Mouse (Mus musculus): ENCODE measurements at regions not wholly inside any gene's neighbourhood (a gene's known extent, or its start where the extent isn't known, plus 50 kb on each side); places are given as distances from the start of the nearest gene placed in this dataset.

- ATAC-seq (replicated peaks; ENCODE audit: low FRiP score, low TSS enrichment, poor library complexity, severe bottlenecking): no peak
Measured at GRCm38 (mm10) chr14:24731872-24732525, 245.1 kb downstream of the Rps24 start.

GRCm38 (mm10) chr14:24733326-24733725 lies 246.4 kb downstream of the Rps24 start:
- ATAC-seq (replicated peaks; ENCODE audit: low FRiP score, low TSS enrichment, poor library complexity, severe bottlenecking): no peak

GRCm38 (mm10) chr14:24738869-24739268 lies 251.9 kb downstream of the Rps24 start:
- no peak for ATAC-seq (replicated peaks; ENCODE audit: low FRiP score, low TSS enrichment, poor library complexity, severe bottlenecking)

DNA sequence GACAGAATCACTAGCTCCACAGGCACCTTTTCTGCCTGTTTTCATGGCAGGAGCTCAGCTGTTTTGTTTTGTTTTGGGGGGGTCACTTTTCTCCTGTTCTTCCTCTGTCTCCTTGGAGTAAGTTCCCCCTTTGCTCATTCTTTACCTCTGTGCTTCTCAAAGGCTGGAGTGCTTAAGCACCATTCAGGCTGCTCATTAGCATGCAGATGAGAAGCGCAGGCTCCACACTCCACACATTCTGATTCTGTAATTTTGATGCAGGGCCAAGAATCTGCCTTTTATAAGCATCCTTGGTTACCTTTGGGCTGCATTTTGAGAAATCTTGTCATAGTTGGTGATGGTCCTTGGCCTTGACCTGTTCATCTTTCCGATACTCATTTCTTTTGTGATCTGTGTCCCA lies 257.5 kb downstream of the Rps24 start:
- no peak for ATAC-seq (replicated peaks; ENCODE audit: low FRiP score, low TSS enrichment, poor library complexity, severe bottlenecking)

GRCm38 (mm10) chr14:24745730-24746129 lies 258.8 kb downstream of the Rps24 start:
- no peak for ATAC-seq (replicated peaks; ENCODE audit: low FRiP score, low TSS enrichment, poor library complexity, severe bottlenecking)

GRCm38 (mm10) chr14:24747471-24747795 lies 260.5 kb downstream of the Rps24 start:
- ATAC-seq (replicated peaks; ENCODE audit: low FRiP score, low TSS enrichment, poor library complexity, severe bottlenecking): no peak

DNA sequence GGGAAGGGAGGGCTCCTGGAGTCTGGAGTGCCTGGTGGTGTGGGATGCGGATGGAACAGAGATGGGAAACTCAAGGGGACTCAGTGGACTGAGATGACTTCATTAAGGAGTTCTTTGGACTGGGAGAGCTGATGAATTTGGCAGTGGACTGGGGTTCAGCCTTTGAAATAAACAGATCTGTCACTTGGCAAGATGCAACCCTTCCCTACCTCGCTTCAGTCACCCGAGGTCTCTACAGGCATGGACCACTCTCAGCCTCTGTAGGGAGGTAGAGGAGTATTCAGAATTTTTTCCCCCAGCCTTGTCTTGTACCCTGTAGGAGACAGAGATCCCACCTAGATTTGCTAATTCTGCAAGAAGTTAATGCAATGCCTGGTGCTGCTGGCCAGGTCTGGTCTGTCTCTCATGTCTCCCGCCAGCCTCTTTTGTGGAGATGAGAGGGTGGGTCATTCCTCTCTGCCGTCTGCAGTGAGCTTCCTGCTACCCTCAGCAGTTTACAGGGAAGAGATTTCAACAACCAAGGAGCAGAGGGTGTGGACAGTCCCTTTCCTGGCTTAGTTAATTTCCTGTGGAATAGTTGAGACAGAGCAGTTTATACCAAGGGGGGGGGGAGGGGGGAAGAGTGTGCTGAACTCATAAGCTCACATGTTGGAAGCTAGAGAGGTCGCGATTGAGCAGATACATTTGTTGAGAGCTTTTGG lies 261.0 kb downstream of the Rps24 start:
- no peak for ATAC-seq (replicated peaks; ENCODE audit: low FRiP score, low TSS enrichment, poor library complexity, severe bottlenecking)

DNA sequence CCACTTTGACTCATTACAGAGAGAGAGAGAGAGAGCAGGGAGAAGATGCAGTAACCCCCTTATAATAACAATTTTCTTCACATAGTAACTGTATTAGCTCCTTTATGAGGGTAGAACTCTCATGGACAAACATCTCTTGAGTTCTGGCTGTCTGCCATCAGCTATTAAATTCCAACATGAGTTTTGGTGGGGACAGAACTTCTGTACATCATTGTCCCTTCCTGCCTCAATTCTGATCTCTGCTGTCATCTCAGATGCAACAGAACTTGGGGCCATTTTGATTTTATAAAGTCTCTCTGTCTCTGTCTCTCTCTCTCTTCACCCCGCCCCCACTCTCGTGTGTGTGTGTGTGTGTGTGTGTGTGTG lies 261.6 kb downstream of the Rps24 start:
- no peak for ATAC-seq (replicated peaks; ENCODE audit: low FRiP score, low TSS enrichment, poor library complexity, severe bottlenecking)

GRCm38 (mm10) chr14:24749313-24749712 lies 262.4 kb downstream of the Rps24 start:
- no peak for ATAC-seq (replicated peaks; ENCODE audit: low FRiP score, low TSS enrichment, poor library complexity, severe bottlenecking)

DNA sequence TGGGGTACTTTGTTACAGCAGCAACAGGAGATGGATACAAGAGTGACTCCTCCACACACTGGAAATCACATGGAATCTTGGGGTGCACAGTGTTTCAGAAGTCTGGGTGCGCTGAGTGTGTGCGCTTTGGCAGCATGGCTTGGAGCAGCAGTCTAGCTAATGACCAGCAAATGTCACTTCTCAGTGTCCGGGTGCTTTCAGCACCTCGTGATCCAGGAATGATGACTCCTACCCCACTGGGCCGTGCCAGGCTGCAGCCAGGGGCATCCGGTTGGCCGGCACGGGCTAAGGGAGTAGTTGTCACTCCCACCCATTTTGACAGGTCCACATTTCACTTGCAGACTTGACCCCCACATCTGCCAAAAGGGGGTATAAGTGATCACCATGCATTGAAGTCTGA lies 264.3 kb downstream of the Rps24 start:
- no peak for ATAC-seq (replicated peaks; ENCODE audit: low FRiP score, low TSS enrichment, poor library complexity, severe bottlenecking)

DNA sequence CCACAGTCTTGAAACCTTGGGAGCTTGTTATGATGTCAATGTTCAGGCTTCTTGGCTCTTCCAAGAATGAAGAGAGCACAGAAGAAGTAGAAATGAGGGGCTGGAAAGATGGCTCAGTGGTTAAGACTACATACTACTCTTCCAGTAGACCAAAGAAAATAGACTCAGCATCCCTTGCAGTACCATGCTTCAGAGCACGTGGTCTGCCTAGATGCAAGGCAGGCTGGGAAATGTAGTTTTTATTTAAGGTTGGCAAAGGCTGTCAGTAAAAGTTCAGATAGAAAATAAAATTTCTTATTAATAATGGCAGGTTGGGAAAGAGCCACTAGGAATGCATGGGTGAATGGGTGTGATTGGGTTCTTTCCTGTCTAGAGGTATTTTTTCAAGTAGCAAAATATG lies 267.8 kb downstream of the Rps24 start:
- ATAC-seq (replicated peaks; ENCODE audit: low FRiP score, low TSS enrichment, poor library complexity, severe bottlenecking): no peak

DNA sequence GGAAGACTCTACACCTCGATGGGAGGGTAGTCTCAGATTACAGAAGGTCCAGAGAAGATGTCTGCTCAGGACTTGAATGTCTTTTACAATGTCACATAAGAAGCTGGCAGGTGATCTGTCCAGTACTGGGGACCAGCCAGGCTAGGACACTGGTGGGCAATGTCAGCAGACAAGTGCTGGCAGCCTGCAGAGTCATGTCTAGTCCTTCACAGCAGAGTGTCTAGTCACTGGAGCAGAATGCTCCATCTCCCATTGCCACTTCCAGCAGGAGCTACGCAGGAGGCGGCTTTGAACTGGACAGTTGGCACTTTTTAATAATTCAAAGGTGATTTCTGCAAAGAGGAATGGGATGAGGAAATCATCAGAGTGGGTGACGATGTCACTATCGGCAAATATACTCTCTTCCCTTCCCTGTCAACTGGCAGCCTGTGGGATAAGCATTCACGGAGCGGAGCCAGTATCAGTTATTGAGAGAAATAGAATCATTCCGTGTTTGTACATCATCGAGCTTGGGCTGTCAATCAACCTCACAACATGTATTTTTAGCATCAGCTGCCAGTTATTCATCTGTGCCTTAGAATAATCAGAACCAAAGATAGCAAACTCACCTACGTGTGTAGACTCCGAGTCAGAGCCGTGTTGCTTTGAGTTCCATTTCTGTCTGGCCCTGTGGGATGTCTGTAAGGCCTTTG lies 268.6 kb downstream of the Rps24 start:
- no peak for ATAC-seq (replicated peaks; ENCODE audit: low FRiP score, low TSS enrichment, poor library complexity, severe bottlenecking)

DNA sequence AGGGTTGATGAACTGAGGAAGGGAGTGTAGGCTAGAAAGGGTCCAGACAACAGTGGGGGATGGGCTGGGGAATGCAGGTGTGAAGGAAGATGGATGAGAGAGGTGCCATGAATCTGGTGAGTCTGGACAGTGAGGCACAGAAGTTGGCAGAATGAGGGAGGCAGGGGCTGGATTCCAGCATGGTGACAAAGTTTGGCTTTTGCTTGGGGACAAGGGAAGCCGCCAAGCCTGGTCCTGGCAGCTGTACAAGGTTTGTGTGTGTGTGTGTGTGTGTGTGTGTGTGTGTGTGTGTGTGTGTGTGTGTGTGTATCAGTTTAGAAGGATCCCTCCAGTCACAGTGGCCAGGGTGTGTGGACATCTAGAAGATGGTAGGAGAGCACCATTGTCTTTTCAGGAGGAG lies 270.4 kb downstream of the Rps24 start:
- no peak for ATAC-seq (replicated peaks; ENCODE audit: low FRiP score, low TSS enrichment, poor library complexity, severe bottlenecking)

GRCm38 (mm10) chr14:24757843-24758242 lies 270.9 kb downstream of the Rps24 start:
- ATAC-seq (replicated peaks; ENCODE audit: low FRiP score, low TSS enrichment, poor library complexity, severe bottlenecking): no peak

DNA sequence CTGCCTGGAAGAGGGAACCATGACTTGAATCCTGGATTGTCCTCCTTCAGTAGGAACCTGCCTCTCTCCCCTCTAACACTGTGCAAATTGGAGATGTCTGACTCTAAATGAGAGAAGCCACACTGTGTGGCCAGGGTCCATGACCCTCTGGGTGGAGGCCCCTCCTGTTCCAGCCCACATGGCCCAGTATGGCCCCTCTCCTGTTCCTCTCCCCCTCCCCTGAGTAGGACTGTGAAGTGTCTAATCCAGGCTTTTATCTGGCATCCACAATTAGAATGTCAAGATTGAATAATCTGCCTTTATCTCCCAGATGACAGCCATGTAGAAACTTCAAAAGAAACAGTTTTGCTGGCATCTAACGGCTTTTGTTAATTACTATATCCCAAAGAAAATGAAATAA lies 274.0 kb downstream of the Rps24 start:
- ATAC-seq (replicated peaks; ENCODE audit: low FRiP score, low TSS enrichment, poor library complexity, severe bottlenecking): no peak

- no peak for ATAC-seq (replicated peaks; ENCODE audit: low FRiP score, low TSS enrichment, poor library complexity, severe bottlenecking)
Measured at GRCm38 (mm10) chr14:24762468-24763274, 275.7 kb downstream of the Rps24 start.

DNA sequence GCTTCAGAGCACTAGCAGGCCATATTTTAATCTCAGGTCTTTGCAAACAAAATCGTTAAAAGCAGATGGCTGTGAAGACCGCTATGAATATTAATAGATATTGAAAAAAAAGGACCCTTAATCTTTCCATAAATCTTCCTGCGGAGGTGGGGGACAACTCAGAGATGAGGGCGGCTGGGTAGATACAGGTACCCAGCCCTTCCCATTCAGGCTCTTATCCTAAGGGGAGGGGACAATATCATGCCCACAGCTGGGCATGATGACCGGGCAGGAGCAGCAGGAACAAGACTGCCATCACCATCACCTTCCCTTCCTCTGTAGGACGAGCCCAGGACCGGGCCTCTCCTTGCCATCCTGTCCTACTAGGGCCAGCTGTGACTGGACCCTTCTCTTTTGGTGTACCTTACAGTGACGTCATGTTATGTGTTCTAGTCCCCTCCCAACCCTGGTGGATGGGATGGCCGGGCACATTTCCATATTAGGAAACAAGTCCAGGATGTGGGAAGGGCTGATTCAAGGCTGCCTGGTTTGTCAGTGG lies 276.4 kb downstream of the Rps24 start:
- ATAC-seq (replicated peaks; ENCODE audit: low FRiP score, low TSS enrichment, poor library complexity, severe bottlenecking): no peak

- no peak for ATAC-seq (replicated peaks; ENCODE audit: low FRiP score, low TSS enrichment, poor library complexity, severe bottlenecking)
Measured at GRCm38 (mm10) chr14:24763845-24764244, 276.9 kb downstream of the Rps24 start.

DNA sequence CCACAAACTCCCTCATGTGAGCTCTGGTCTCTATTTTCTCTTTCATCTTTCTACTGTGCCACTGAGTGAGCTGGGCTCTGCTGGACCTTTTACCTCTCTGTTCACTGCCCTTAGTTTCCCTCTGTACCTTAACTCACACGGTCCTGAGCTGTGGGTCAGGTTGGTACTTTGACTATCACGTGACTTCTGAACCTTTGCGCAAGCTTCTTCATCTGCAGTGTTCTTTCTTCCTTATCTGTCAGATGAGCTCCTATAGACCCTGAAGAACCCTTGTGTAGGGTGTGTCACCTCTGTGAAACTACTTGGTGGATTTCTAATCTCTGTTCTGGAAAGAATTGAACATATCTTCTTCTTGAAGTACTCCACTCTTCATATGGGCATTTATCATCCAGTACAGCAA lies 279.3 kb downstream of the Rps24 start:
- ATAC-seq (replicated peaks; ENCODE audit: low FRiP score, low TSS enrichment, poor library complexity, severe bottlenecking): no peak

DNA sequence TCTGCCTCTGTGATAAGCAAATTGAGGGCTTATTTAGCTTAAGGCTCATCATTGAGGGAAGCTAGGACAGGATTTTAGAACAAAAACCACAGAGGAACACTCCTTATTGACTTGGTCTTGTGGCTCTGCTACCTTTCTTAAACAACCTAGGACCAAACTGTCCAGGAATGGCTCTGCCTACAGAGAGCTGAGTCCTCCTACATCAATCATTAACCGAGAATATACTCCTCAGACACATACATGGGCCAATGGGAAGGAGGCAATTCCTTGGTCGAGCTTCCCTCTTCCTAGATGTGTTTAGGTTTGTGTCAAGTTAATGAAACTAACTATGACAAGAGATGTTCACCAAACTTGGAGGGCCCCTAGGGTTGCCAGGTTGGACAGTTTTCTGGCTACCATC lies 279.8 kb downstream of the Rps24 start:
- ATAC-seq (replicated peaks; ENCODE audit: low FRiP score, low TSS enrichment, poor library complexity, severe bottlenecking): no peak
